Mouse (Mus musculus): ENCODE measurements around the gene Gm11634.
A peak's percentile ranks its signal among the peaks of the same experiment; 100 is the strongest.
"Not testable (repeated sequence)": the region's sequence is repeated elsewhere in the genome, so short reads cannot be mapped to it uniquely, and the experiment has no call there.

Gm11634 gene

GRCm38 (mm10) chr11:101599156-101599555 lies at the start of gene Gm11634:
Gene Gm11634 (minus strand): TSS chr11:101599256.
- no peak for DNase-seq

GRCm38 (mm10) chr11:101647093-101647492 lies 48.0 kb upstream of the Gm11634 start:
- not testable (repeated sequence) for DNase-seq

GRCm38 (mm10) chr11:101646283-101646794 lies 47.3 kb upstream of the Gm11634 start:
- not testable (repeated sequence) for DNase-seq

GRCm38 (mm10) chr11:101645411-101646282 lies 46.6 kb upstream of the Gm11634 start:
- peak; percentile 63 to 65 for DNase-seq

- DNase-seq: not testable (repeated sequence)
Measured at GRCm38 (mm10) chr11:101645043-101645410, 46.0 kb upstream of the Gm11634 start.

- DNase-seq: no peak
Measured at GRCm38 (mm10) chr11:101644591-101644990, 45.5 kb upstream of the Gm11634 start.

- no peak for DNase-seq
Measured at GRCm38 (mm10) chr11:101642931-101643330, 43.9 kb upstream of the Gm11634 start.

GRCm38 (mm10) chr11:101641710-101642642 lies 42.9 kb upstream of the Gm11634 start:
- peak; percentile 14 to 21 for DNase-seq

GRCm38 (mm10) chr11:101640857-101641709 lies 42.0 kb upstream of the Gm11634 start:
- peak; percentile 74 to 77 for DNase-seq

- DNase-seq: no peak
Measured at GRCm38 (mm10) chr11:101639761-101640160, 40.7 kb upstream of the Gm11634 start.

GRCm38 (mm10) chr11:101635660-101636059 lies 36.6 kb upstream of the Gm11634 start:
- DNase-seq: no peak

GRCm38 (mm10) chr11:101628733-101629417 lies 29.8 kb upstream of the Gm11634 start:
- not testable (repeated sequence) for DNase-seq

GRCm38 (mm10) chr11:101627857-101628559 lies 29.0 kb upstream of the Gm11634 start:
- peak; percentile 84 to 85 for DNase-seq

GRCm38 (mm10) chr11:101626995-101627856 lies 28.2 kb upstream of the Gm11634 start, which contains the start of gene Rdm1:
Gene Rdm1 (plus strand): TSS chr11:101627195.
- peak; percentile 83 to 87 for DNase-seq

- DNase-seq: no peak
Measured at GRCm38 (mm10) chr11:101626649-101626994, 27.6 kb upstream of the Gm11634 start.

- not testable (repeated sequence) for DNase-seq
Measured at GRCm38 (mm10) chr11:101620022-101620655, 21.1 kb upstream of the Gm11634 start.

GRCm38 (mm10) chr11:101618596-101618995 lies 19.5 kb upstream of the Gm11634 start:
- no peak for DNase-seq

- DNase-seq: peak; percentile 31 to 62
Measured at GRCm38 (mm10) chr11:101617849-101618248, 18.8 kb upstream of the Gm11634 start.

All from thymus, postnatal 36 days (tissue).